Mouse (Mus musculus): ENCODE data around the gene Yipf4. TPM values are rescaled to one million over a fixed set of nuclear protein-coding genes. Genes with fewer than 3 reads are reported as not detected.
"Not testable (repeated sequence)": the region's sequence is repeated elsewhere in the genome, so short reads cannot be mapped to it uniquely, and the experiment has no call there.

Yipf4 gene
- total RNA-seq (2022) = 10 to 100 TPM; 78.8 to 86.5 (median 82.5) TPM

GRCm38 (mm10) chr17:74489024-74489900 is at the start of gene Yipf4:
TSS of gene Yipf4 (plus strand) at chr17:74489493.
- peak; percentile 95 to 99 for DNase-seq (ENCODE audit: low spot score in 2 of 2)

GRCm38 (mm10) chr17:74440486-74440885 is 48.8 kb upstream of the Yipf4 start:
- DNase-seq (ENCODE audit: low spot score in 2 of 2) = no peak

- no peak for DNase-seq (ENCODE audit: low spot score in 2 of 2)
Observed at GRCm38 (mm10) chr17:74449776-74450175, 39.5 kb upstream of the Yipf4 start.

- DNase-seq (ENCODE audit: low spot score in 2 of 2) = no peak
Observed at GRCm38 (mm10) chr17:74453928-74454327, 35.4 kb upstream of the Yipf4 start.

- DNase-seq (ENCODE audit: low spot score in 2 of 2) = no peak
Observed at GRCm38 (mm10) chr17:74454660-74455059, 34.6 kb upstream of the Yipf4 start.

GRCm38 (mm10) chr17:74455426-74455825 is 33.9 kb upstream of the Yipf4 start:
- no peak for DNase-seq (ENCODE audit: low spot score in 2 of 2)

- no peak for DNase-seq (ENCODE audit: low spot score in 2 of 2)
Observed at GRCm38 (mm10) chr17:74456825-74457224, 32.5 kb upstream of the Yipf4 start.

GRCm38 (mm10) chr17:74457972-74458677 is 31.2 kb upstream of the Yipf4 start:
- no peak for DNase-seq (ENCODE audit: low spot score in 2 of 2)

- no peak for DNase-seq (ENCODE audit: low spot score in 2 of 2)
Observed at GRCm38 (mm10) chr17:74458711-74459408, 30.4 kb upstream of the Yipf4 start, which contains the start of gene Nlrc4. TSS of gene Nlrc4 (minus strand) at chr17:74459142.

GRCm38 (mm10) chr17:74463510-74463909 is 25.8 kb upstream of the Yipf4 start:
- no peak for DNase-seq (ENCODE audit: low spot score in 2 of 2)

- not testable (repeated sequence) for DNase-seq (ENCODE audit: low spot score in 2 of 2)
Observed at GRCm38 (mm10) chr17:74467981-74468380, 21.3 kb upstream of the Yipf4 start.

GRCm38 (mm10) chr17:74470133-74470532 is 19.2 kb upstream of the Yipf4 start:
- DNase-seq (ENCODE audit: low spot score in 2 of 2) = not testable (repeated sequence)

GRCm38 (mm10) chr17:74480361-74481069 is 8.8 kb upstream of the Yipf4 start:
- DNase-seq (ENCODE audit: low spot score in 2 of 2) = no peak

GRCm38 (mm10) chr17:74489901-74490220 is 568 bp downstream of the Yipf4 start:
- no peak for DNase-seq (ENCODE audit: low spot score in 2 of 2)

- DNase-seq (ENCODE audit: low spot score in 2 of 2) = no peak
Observed at GRCm38 (mm10) chr17:74491565-74491964, 2.3 kb downstream of the Yipf4 start.

- DNase-seq (ENCODE audit: low spot score in 2 of 2) = no peak
Observed at GRCm38 (mm10) chr17:74500204-74500603, 10.9 kb downstream of the Yipf4 start.

- DNase-seq (ENCODE audit: low spot score in 2 of 2) = no peak
Observed at GRCm38 (mm10) chr17:74501085-74501484, 11.8 kb downstream of the Yipf4 start.

GRCm38 (mm10) chr17:74507934-74508333 is 18.6 kb downstream of the Yipf4 start:
- peak; percentile 15 to 19 for DNase-seq (ENCODE audit: low spot score in 2 of 2)

- DNase-seq (ENCODE audit: low spot score in 2 of 2) = no peak
Observed at GRCm38 (mm10) chr17:74508600-74508999, 19.3 kb downstream of the Yipf4 start.

- no peak for DNase-seq (ENCODE audit: low spot score in 2 of 2)
Observed at GRCm38 (mm10) chr17:74512308-74512707, 23.0 kb downstream of the Yipf4 start.

All from layer of hippocampus, adult 8-10 months (tissue).